Mouse (Mus musculus): ENCODE results near the gene Nsun2. TPM values are rescaled to one million over a fixed set of nuclear protein-coding genes. Genes with fewer than 3 reads are reported as not detected.
"Not testable (repeated sequence)": the region's sequence is repeated elsewhere in the genome, so short reads cannot be mapped to it uniquely, and the experiment has no call there.

The Nsun2 gene
- polyA plus RNA-seq, 1 experiment from 2014 or later: 189 TPM

GRCm38 (mm10) chr13:69631111-69631510 is 97.6 kb downstream of the Nsun2 start:
- 79% methylated on average over 3 of the region's 3 CpGs for WGBS (ENCODE audit: insufficient replicate concordance)
- Histone ChIP-seq H3K9me3 (replicated peaks) (no peaks in the 10 kb centered on the region), H3K4me2 (no peak overlapping the region), H3K4me3 (no peak overlapping the region), H3K36me3 (peaks cover 100% of the 10 kb centered on the region), H3K9ac (no peak overlapping the region), H3K4me1 (no peaks in the 10 kb centered on the region), H3K27me3 (replicated peaks) (no peaks in the 10 kb centered on the region), H3K27ac (no peak overlapping the region)
- no peak for ATAC-seq

- H3K9me3 ChIP-seq (replicated peaks): no peaks in the 10 kb centered on the region
- H3K4me1 ChIP-seq: peaks cover 3% of the 10 kb centered on the region; the same call in 1 of the 2 replicates
- 77% methylated on average over 4 of the region's 4 CpGs for WGBS (ENCODE audit: insufficient replicate concordance)
- H3K36me3 ChIP-seq: peaks cover 100% of the 10 kb centered on the region
- no peak overlapping the region for H3K27ac ChIP-seq
- H3K9ac ChIP-seq: no peak overlapping the region
- no peak overlapping the region for H3K4me2 ChIP-seq
- no peak for ATAC-seq
- no peak overlapping the region for H3K4me3 ChIP-seq
- H3K27me3 ChIP-seq (replicated peaks): no peaks in the 10 kb centered on the region
Observed at GRCm38 (mm10) chr13:69631659-69632058, 98.1 kb downstream of the Nsun2 start.

- Histone ChIP-seq H3K27ac (no peak overlapping the region), H3K4me1 (peaks cover 5% of the 10 kb centered on the region; the same call in 1 of the 2 replicates), H3K9ac (no peak overlapping the region), H3K9me3 (replicated peaks) (no peaks in the 10 kb centered on the region), H3K27me3 (replicated peaks) (no peaks in the 10 kb centered on the region), H3K4me3 (no peak overlapping the region), H3K4me2 (no peak overlapping the region), H3K36me3 (peaks cover 99% of the 10 kb centered on the region)
- WGBS (ENCODE audit: insufficient replicate concordance): 88% methylated on average over 9 of the region's 9 CpGs
- ATAC-seq: no peak
Observed at GRCm38 (mm10) chr13:69633551-69633950, 100.0 kb downstream of the Nsun2 start.

GRCm38 (mm10) chr13:69633988-69634387 is 100.4 kb downstream of the Nsun2 start:
- Histone ChIP-seq H3K4me2 (no peak overlapping the region), H3K27ac (no peak overlapping the region), H3K4me3 (no peak overlapping the region), H3K4me1 (peaks cover 5% of the 10 kb centered on the region; the same call in 1 of the 2 replicates), H3K9me3 (replicated peaks) (no peaks in the 10 kb centered on the region), H3K36me3 (peaks cover 99% of the 10 kb centered on the region), H3K27me3 (replicated peaks) (no peaks in the 10 kb centered on the region), H3K9ac (no peak overlapping the region)
- 0 out of 2 replicates have a peak, but pooled peaks have one; percentile 27 for ATAC-seq
- WGBS (ENCODE audit: insufficient replicate concordance): 50% methylated on average over 2 of the region's 2 CpGs

GRCm38 (mm10) chr13:69635836-69636235 is 102.3 kb downstream of the Nsun2 start:
- not testable (repeated sequence) for H3K4me1 ChIP-seq; H3K9ac ChIP-seq; H3K4me2 ChIP-seq; H3K9me3 ChIP-seq (replicated peaks); H3K4me3 ChIP-seq; ATAC-seq; H3K27ac ChIP-seq; H3K27me3 ChIP-seq (replicated peaks)
- 84% methylated on average over 7 of the region's 7 CpGs for WGBS (ENCODE audit: insufficient replicate concordance)
- peaks cover 97% of the 10 kb centered on the region for H3K36me3 ChIP-seq

- Histone ChIP-seq H3K4me3 (no peak overlapping the region), H3K27me3 (replicated peaks) (no peaks in the 10 kb centered on the region), H3K4me2 (no peak overlapping the region), H3K4me1 (peaks cover 5% of the 10 kb centered on the region; the same call in 1 of the 2 replicates), H3K27ac (no peak overlapping the region), H3K9me3 (replicated peaks) (no peaks in the 10 kb centered on the region), H3K9ac (no peak overlapping the region), H3K36me3 (peaks cover 92% of the 10 kb centered on the region)
- no peak for ATAC-seq
- WGBS (ENCODE audit: insufficient replicate concordance): 77% methylated on average over 3 of the region's 3 CpGs
Observed at GRCm38 (mm10) chr13:69636375-69636774, 102.8 kb downstream of the Nsun2 start.

GRCm38 (mm10) chr13:69636816-69637215 is 103.3 kb downstream of the Nsun2 start:
- H3K9ac ChIP-seq: no peak overlapping the region
- peaks cover 5% of the 10 kb centered on the region; the same call in 1 of the 2 replicates for H3K4me1 ChIP-seq
- H3K36me3 ChIP-seq: peaks cover 87% of the 10 kb centered on the region
- H3K27me3 ChIP-seq (replicated peaks): no peaks in the 10 kb centered on the region
- ATAC-seq: no peak
- H3K9me3 ChIP-seq (replicated peaks): no peaks in the 10 kb centered on the region
- H3K4me3 ChIP-seq: no peak overlapping the region
- no peak overlapping the region for H3K4me2 ChIP-seq
- no peak overlapping the region for H3K27ac ChIP-seq
- WGBS (ENCODE audit: insufficient replicate concordance): 61% methylated on average over 6 of the region's 6 CpGs

GRCm38 (mm10) chr13:69637657-69638056 is 104.1 kb downstream of the Nsun2 start:
- H3K27me3 ChIP-seq (replicated peaks): no peaks in the 10 kb centered on the region
- peaks cover 79% of the 10 kb centered on the region for H3K36me3 ChIP-seq
- no peak overlapping the region for H3K9ac ChIP-seq
- H3K9me3 ChIP-seq (replicated peaks): no peaks in the 10 kb centered on the region
- ATAC-seq: no peak
- no peak overlapping the region for H3K4me3 ChIP-seq
- WGBS (ENCODE audit: insufficient replicate concordance): 74% methylated on average over 9 of the region's 9 CpGs
- H3K4me1 ChIP-seq: peaks cover 5% of the 10 kb centered on the region; the same call in 1 of the 2 replicates
- H3K27ac ChIP-seq: no peak overlapping the region
- no peak overlapping the region for H3K4me2 ChIP-seq

GRCm38 (mm10) chr13:69638108-69638626 is 104.6 kb downstream of the Nsun2 start:
- H3K27ac ChIP-seq: no peak overlapping the region
- H3K4me1 ChIP-seq: peaks cover 5% of the 10 kb centered on the region; the same call in 1 of the 2 replicates
- H3K27me3 ChIP-seq (replicated peaks): no peaks in the 10 kb centered on the region
- no peaks in the 10 kb centered on the region for H3K9me3 ChIP-seq (replicated peaks)
- no peak overlapping the region for H3K4me3 ChIP-seq
- WGBS (ENCODE audit: insufficient replicate concordance): 72% methylated on average over 6 of the region's 6 CpGs
- peaks cover 74% of the 10 kb centered on the region for H3K36me3 ChIP-seq
- H3K9ac ChIP-seq: no peak overlapping the region
- ATAC-seq: no peak
- no peak overlapping the region for H3K4me2 ChIP-seq

GRCm38 (mm10) chr13:69639251-69639650 is 105.7 kb downstream of the Nsun2 start:
- no peak overlapping the region for H3K4me3 ChIP-seq
- H3K4me1 ChIP-seq: peaks cover 5% of the 10 kb centered on the region; the same call in 1 of the 2 replicates
- no peaks in the 10 kb centered on the region for H3K9me3 ChIP-seq (replicated peaks)
- no peak overlapping the region for H3K9ac ChIP-seq
- peaks cover 63% of the 10 kb centered on the region for H3K36me3 ChIP-seq
- no peak overlapping the region for H3K4me2 ChIP-seq
- 75% methylated on average over 5 of the region's 5 CpGs for WGBS (ENCODE audit: insufficient replicate concordance)
- no peak overlapping the region for H3K27ac ChIP-seq
- no peak for ATAC-seq
- no peaks in the 10 kb centered on the region for H3K27me3 ChIP-seq (replicated peaks)

GRCm38 (mm10) chr13:69640126-69640525 is 106.6 kb downstream of the Nsun2 start:
- Histone ChIP-seq H3K9ac (no peak overlapping the region), H3K27me3 (replicated peaks) (no peaks in the 10 kb centered on the region), H3K9me3 (replicated peaks) (no peaks in the 10 kb centered on the region), H3K4me2 (no peak overlapping the region), H3K36me3 (peaks cover 54% of the 10 kb centered on the region), H3K27ac (no peak overlapping the region), H3K4me3 (no peak overlapping the region), H3K4me1 (peaks cover 5% of the 10 kb centered on the region; the same call in 1 of the 2 replicates)
- no peak for ATAC-seq
- WGBS (ENCODE audit: insufficient replicate concordance): 83% methylated on average over 4 of the region's 4 CpGs

- no peak overlapping the region for H3K27ac ChIP-seq
- peaks cover 50% of the 10 kb centered on the region for H3K36me3 ChIP-seq
- peaks cover 5% of the 10 kb centered on the region; the same call in 1 of the 2 replicates for H3K4me1 ChIP-seq
- 71% methylated on average over 4 of the region's 4 CpGs for WGBS (ENCODE audit: insufficient replicate concordance)
- no peaks in the 10 kb centered on the region for H3K9me3 ChIP-seq (replicated peaks)
- H3K27me3 ChIP-seq (replicated peaks): no peaks in the 10 kb centered on the region
- no peak overlapping the region for H3K4me2 ChIP-seq
- no peak for ATAC-seq
- H3K9ac ChIP-seq: no peak overlapping the region
- H3K4me3 ChIP-seq: no peak overlapping the region
Observed at GRCm38 (mm10) chr13:69640541-69640940, 107.0 kb downstream of the Nsun2 start.

- no peaks in the 10 kb centered on the region for H3K9me3 ChIP-seq (replicated peaks)
- H3K4me1 ChIP-seq: peaks cover 5% of the 10 kb centered on the region; the same call in 1 of the 2 replicates
- WGBS (ENCODE audit: insufficient replicate concordance): 71% methylated on average over 3 of the region's 3 CpGs
- H3K4me3 ChIP-seq: no peak overlapping the region
- H3K36me3 ChIP-seq: peaks cover 45% of the 10 kb centered on the region
- H3K27ac ChIP-seq: no peak overlapping the region
- no peak for ATAC-seq
- no peaks in the 10 kb centered on the region for H3K27me3 ChIP-seq (replicated peaks)
- H3K4me2 ChIP-seq: no peak overlapping the region
- H3K9ac ChIP-seq: no peak overlapping the region
Observed at GRCm38 (mm10) chr13:69641017-69641416, 107.5 kb downstream of the Nsun2 start.

Measured in liver, embryonic 12.5 days (tissue).